Mouse (Mus musculus) adrenal gland, postnatal 4 days (tissue): ENCODE results near the gene Zfp93. TPM values are rescaled to one million over a fixed set of nuclear protein-coding genes. Genes with fewer than 3 reads are reported as not detected.

ENCODE experiments used
- total RNA-seq, 2 experiments: library from RNA; stranded (reverse); gene quantifications; 2 replicates each; pipeline ENCODE4 v1.2.3; 2021

The Zfp93 gene
- total RNA-seq, 2 experiments from 2014 or later = 6.0 to 6.6 TPM

Other genes with a start within 250 kb of the Zfp93 start
- gene Vmn1r183, start 217.2 kb upstream of the Zfp93 start, total RNA-seq = not detected
- gene Zfp180, start 188.5 kb upstream of the Zfp93 start, total RNA-seq = 10 to 100 TPM; 19.9 to 20.8 TPM
- gene Zfp112, start 158.1 kb upstream of the Zfp93 start, total RNA-seq = 1 to 10 TPM; 6.0 TPM
- gene Zfp235, start 136.3 kb upstream of the Zfp93 start, total RNA-seq = 10 to 100 TPM; 12.4 to 12.8 TPM
- 1 to 10 TPM; 1.6 to 1.7 TPM for gene Zfp114, start 95.4 kb upstream of the Zfp93 start, total RNA-seq
- 10 to 100 TPM; 14.2 to 15.7 TPM for gene Zfp111, start 59.0 kb upstream of the Zfp93 start, total RNA-seq
- gene Zfp109, start 32.9 kb upstream of the Zfp93 start, total RNA-seq = 1 to 10 TPM; 3.9 to 4.1 TPM
- 1 to 10 TPM; 3.9 to 4.2 TPM for gene Zfp108, start 15.6 kb upstream of the Zfp93 start, total RNA-seq
- gene Zfp61, start 30.8 kb downstream of the Zfp93 start, total RNA-seq = 10 to 100 TPM; 18.3 to 19.5 TPM
- gene Zfp94, start 46.2 kb downstream of the Zfp93 start, total RNA-seq = 1 to 10 TPM; 5.8 to 7.0 TPM
- gene Tescl, start 63.5 kb downstream of the Zfp93 start, total RNA-seq = under 1 TPM; 0.36 to 0.37 TPM
- not detected for gene Lypd5, start 78.8 kb downstream of the Zfp93 start, total RNA-seq
- gene Kcnn4, start 99.8 kb downstream of the Zfp93 start, total RNA-seq = 1 to 10 TPM; 3.0 to 7.3 TPM
- gene Smg9, start 129.2 kb downstream of the Zfp93 start, total RNA-seq = 10 to 100 TPM; 25.6 to 32.3 TPM
- gene Irgc1, start 181.9 kb downstream of the Zfp93 start, total RNA-seq = not detected
- gene Plaur, start 192.1 kb downstream of the Zfp93 start, total RNA-seq = 10 to 100 TPM; 11.9 to 13.1 TPM
- gene Cadm4, start 211.6 kb downstream of the Zfp93 start, total RNA-seq = 10 to 100 TPM; 12.6 to 17.7 TPM
- gene Zfp428, start 236.6 kb downstream of the Zfp93 start, total RNA-seq = 10 to 100 TPM; 11.1 to 16.2 TPM
- not detected for gene AC161166.1, start 242.0 kb downstream of the Zfp93 start, total RNA-seq